Mouse (Mus musculus): ENCODE data around the gene Gm4846.
"Not testable (repeated sequence)": the region's sequence is repeated elsewhere in the genome, so short reads cannot be mapped to it uniquely, and the experiment has no call there.

Gene Gm4846

GRCm38 (mm10) chr1:166497488-166497887 is at the start of gene Gm4846:
TSS of gene Gm4846 (minus strand) at chr1:166497588.
- not testable (repeated sequence) for DNase-seq (ENCODE audit: low spot score)

- DNase-seq (ENCODE audit: low spot score) = not testable (repeated sequence)
These were observed 34.1 kb upstream of the Gm4846 start for GRCm38 (mm10) chr1:166531521-166531920.

- not testable (repeated sequence) for DNase-seq (ENCODE audit: low spot score)
These were observed 27.3 kb upstream of the Gm4846 start for GRCm38 (mm10) chr1:166524709-166525108.

GRCm38 (mm10) chr1:166519626-166520025 is 22.2 kb upstream of the Gm4846 start:
- not testable (repeated sequence) for DNase-seq (ENCODE audit: low spot score)

GRCm38 (mm10) chr1:166516556-166516955 is 19.2 kb upstream of the Gm4846 start:
- no peak for DNase-seq (ENCODE audit: low spot score)

GRCm38 (mm10) chr1:166504206-166504605 is 6.8 kb upstream of the Gm4846 start:
- not testable (repeated sequence) for DNase-seq (ENCODE audit: low spot score)

- DNase-seq (ENCODE audit: low spot score) = no peak
These were observed 17.9 kb downstream of the Gm4846 start for GRCm38 (mm10) chr1:166479503-166479902.

GRCm38 (mm10) chr1:166467172-166467571 is 30.2 kb downstream of the Gm4846 start:
- DNase-seq (ENCODE audit: low spot score) = no peak

- DNase-seq (ENCODE audit: low spot score) = no peak
These were observed 34.8 kb downstream of the Gm4846 start for GRCm38 (mm10) chr1:166462544-166462943.

- DNase-seq (ENCODE audit: low spot score) = no peak
These were observed 55.4 kb downstream of the Gm4846 start for GRCm38 (mm10) chr1:166441992-166442391.

- DNase-seq (ENCODE audit: low spot score) = no peak
These were observed 58.0 kb downstream of the Gm4846 start for GRCm38 (mm10) chr1:166439426-166439825.
